Mouse (Mus musculus): ENCODE measurements around the gene Map3k4. TPM values are rescaled to one million over a fixed set of nuclear protein-coding genes. Genes with fewer than 3 reads are reported as not detected.

The Map3k4 gene
- total and polyA plus RNA-seq, 2 experiments from 2014 or later = 37.1 to 47.9 TPM

- no peak overlapping the region for H3K4me3 ChIP-seq (ENCODE audit: low read depth, low read length)
- WGBS = 96% methylated on average over 9 of the region's 9 CpGs
- H3K9me3 ChIP-seq (ENCODE audit: low read length) = no peaks in the 10 kb centered on the region
- no peak overlapping the region for H3K4me2 ChIP-seq (ENCODE audit: low read depth, low read length, poor library complexity, severe bottlenecking)
- no peaks in the 10 kb centered on the region for H3K27me3 ChIP-seq (ENCODE audit: insufficient read depth, low read length)
- H3K36me3 ChIP-seq (ENCODE audit: insufficient read depth, low read length) = no peaks in the 10 kb centered on the region
- H3K4me1 ChIP-seq (ENCODE audit: insufficient read depth, low read length) = no peaks in the 10 kb centered on the region; the same call in 1 of the 2 replicates
- ATAC-seq (ENCODE audit: low FRiP score) (no peak), DNase-seq (ENCODE audit: low spot score) (no peak)
- H3K27ac ChIP-seq (ENCODE audit: low read depth, low read length) = no peak overlapping the region
- H3K9ac ChIP-seq (replicated peaks; ENCODE audit: low read length, poor library complexity, severe bottlenecking) = no peak overlapping the region
- no peak for TF ChIP-seq CTCF (IDR thresholded peaks at IDR 0.05)
Observed at GRCm38 (mm10) chr17:12309493-12309892, 9.1 kb downstream of the Map3k4 start.

GRCm38 (mm10) chr17:12309059-12309458, 9.5 kb downstream of the Map3k4 start:
- Histone ChIP-seq H3K4me1 (ENCODE audit: insufficient read depth, low read length) (no peaks in the 10 kb centered on the region; the same call in 1 of the 2 replicates), H3K36me3 (ENCODE audit: insufficient read depth, low read length) (no peaks in the 10 kb centered on the region), H3K4me3 (ENCODE audit: low read depth, low read length) (no peak overlapping the region), H3K27me3 (ENCODE audit: insufficient read depth, low read length) (no peaks in the 10 kb centered on the region), H3K9ac (replicated peaks; ENCODE audit: low read length, poor library complexity, severe bottlenecking) (no peak overlapping the region), H3K9me3 (ENCODE audit: low read length) (no peaks in the 10 kb centered on the region), H3K27ac (ENCODE audit: low read depth, low read length) (no peak overlapping the region), H3K4me2 (ENCODE audit: low read depth, low read length, poor library complexity, severe bottlenecking) (no peak overlapping the region)
- no peak for TF ChIP-seq CTCF (IDR thresholded peaks at IDR 0.05)
- ATAC-seq (ENCODE audit: low FRiP score) = no peak
- DNase-seq (ENCODE audit: low spot score) = no peak
- WGBS = 84% methylated on average over 8 of the region's 8 CpGs

DNA sequence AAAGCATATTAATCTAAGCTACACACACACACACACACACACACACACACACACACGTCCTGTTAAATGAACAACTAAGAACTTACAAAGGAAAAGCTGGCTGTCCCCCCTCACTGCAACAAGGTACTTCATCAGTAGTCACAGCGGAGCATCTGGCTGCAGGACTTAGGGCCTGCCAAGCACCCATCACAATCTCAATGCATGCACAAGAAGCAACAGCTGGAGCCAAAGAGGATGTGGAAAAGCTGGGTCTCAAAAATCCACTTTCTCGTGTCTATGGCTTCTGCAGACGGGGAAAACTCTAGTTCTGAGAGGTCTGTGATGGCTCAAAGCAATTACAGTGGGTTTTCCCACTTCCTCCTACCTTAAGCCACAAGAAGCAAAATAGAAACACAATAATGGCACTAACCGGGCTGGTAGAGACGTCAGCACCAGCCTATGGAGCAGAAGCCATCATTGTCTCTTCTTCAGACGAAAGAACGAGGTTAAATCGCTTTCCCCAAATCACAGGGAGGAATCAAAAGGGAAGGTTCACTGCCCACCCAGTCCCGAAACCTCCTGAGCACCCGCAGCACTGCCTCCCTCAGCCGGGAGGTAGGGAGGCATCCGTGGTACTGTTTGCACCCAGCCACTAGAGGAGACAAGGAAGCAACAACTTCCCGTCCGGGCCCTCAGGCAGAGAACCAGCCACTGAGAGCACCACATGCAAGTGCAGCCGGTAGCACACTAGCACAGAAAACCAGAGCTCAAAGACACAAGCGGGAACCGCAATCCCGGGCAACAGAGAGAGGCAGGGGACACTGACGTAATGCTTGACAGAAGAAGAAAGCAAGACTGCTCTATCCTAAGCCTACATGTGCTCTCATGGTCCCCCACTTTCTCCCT, 11.1 kb downstream of the Map3k4 start:
- H3K4me2 ChIP-seq (ENCODE audit: low read depth, low read length, poor library complexity, severe bottlenecking) = no peak overlapping the region
- ATAC-seq (ENCODE audit: low FRiP score) = peak; percentile 49; the same call in 1 of the 2 replicates
- TF ChIP-seq CTCF (IDR thresholded peaks at IDR 0.05) = no peak
- 73% methylated on average over 20 of the region's 20 CpGs for WGBS
- no peaks in the 10 kb centered on the region for H3K27me3 ChIP-seq (ENCODE audit: insufficient read depth, low read length)
- H3K36me3 ChIP-seq (ENCODE audit: insufficient read depth, low read length) = no peaks in the 10 kb centered on the region
- H3K9ac ChIP-seq (replicated peaks; ENCODE audit: low read length, poor library complexity, severe bottlenecking) = no peak overlapping the region
- peak overlapping the region; percentile 38; the same call in 1 of the 2 replicates for H3K27ac ChIP-seq (ENCODE audit: low read depth, low read length)
- no peak overlapping the region for H3K4me3 ChIP-seq (ENCODE audit: low read depth, low read length)
- H3K9me3 ChIP-seq (ENCODE audit: low read length) = no peaks in the 10 kb centered on the region
- no peak for DNase-seq (ENCODE audit: low spot score)
- H3K4me1 ChIP-seq (ENCODE audit: insufficient read depth, low read length) = no peaks in the 10 kb centered on the region; the same call in 1 of the 2 replicates

GRCm38 (mm10) chr17:12304658-12305057, 13.9 kb downstream of the Map3k4 start:
- TF ChIP-seq CTCF (IDR thresholded peaks at IDR 0.05) = no peak
- Histone ChIP-seq H3K9ac (replicated peaks; ENCODE audit: low read length, poor library complexity, severe bottlenecking) (no peak overlapping the region), H3K4me1 (ENCODE audit: insufficient read depth, low read length) (peaks cover 6% of the 10 kb centered on the region; the same call in 1 of the 2 replicates), H3K4me3 (ENCODE audit: low read depth, low read length) (no peak overlapping the region), H3K4me2 (ENCODE audit: low read depth, low read length, poor library complexity, severe bottlenecking) (no peak overlapping the region), H3K27ac (ENCODE audit: low read depth, low read length) (no peak overlapping the region), H3K36me3 (ENCODE audit: insufficient read depth, low read length) (no peaks in the 10 kb centered on the region), H3K27me3 (ENCODE audit: insufficient read depth, low read length) (no peaks in the 10 kb centered on the region), H3K9me3 (ENCODE audit: low read length) (no peaks in the 10 kb centered on the region)
- 93% methylated on average over 6 of the region's 6 CpGs for WGBS
- ATAC-seq (ENCODE audit: low FRiP score) (no peak), DNase-seq (ENCODE audit: low spot score) (no peak)

- DNase-seq (ENCODE audit: low spot score) (peak; percentile 61), ATAC-seq (ENCODE audit: low FRiP score) (peak; percentile 77; the same call in 1 of the 2 replicates)
- H3K27ac ChIP-seq (ENCODE audit: low read depth, low read length) = no peak overlapping the region
- WGBS = 53% methylated on average over 3 of the region's 3 CpGs
- no peak overlapping the region for H3K4me3 ChIP-seq (ENCODE audit: low read depth, low read length)
- TF ChIP-seq CTCF (IDR thresholded peaks at IDR 0.05) = peak; percentile 90
- H3K4me1 ChIP-seq (ENCODE audit: insufficient read depth, low read length) = peaks cover 11% of the 10 kb centered on the region; the same call in 1 of the 2 replicates
- no peaks in the 10 kb centered on the region for H3K27me3 ChIP-seq (ENCODE audit: insufficient read depth, low read length)
- H3K4me2 ChIP-seq (ENCODE audit: low read depth, low read length, poor library complexity, severe bottlenecking) = no peak overlapping the region
- H3K9me3 ChIP-seq (ENCODE audit: low read length) = no peaks in the 10 kb centered on the region
- no peaks in the 10 kb centered on the region for H3K36me3 ChIP-seq (ENCODE audit: insufficient read depth, low read length)
- H3K9ac ChIP-seq (replicated peaks; ENCODE audit: low read length, poor library complexity, severe bottlenecking) = no peak overlapping the region
Observed at GRCm38 (mm10) chr17:12300896-12301706, 17.5 kb downstream of the Map3k4 start.

All from midbrain, postnatal 0 days (tissue).